Comparison of ENCODE assay signal across 32 mouse cellular contexts in genomic region chr11:97557885-97558284, GRCm38 (mm10). TPM values are rescaled to one million over a fixed set of nuclear protein-coding genes. Genes with fewer than 3 reads are reported as not detected.
DNase-seq lines count a peak whose midpoint lies in the region; ATAC-seq and TF ChIP-seq lines count a peak whose summit lies in the region.
"Had no signal": no experiment of that assay in that cellular context is flagged by ENCODE, and none has a peak within 500 bp of the region (broad histone marks: within the 10 kb centered on the region; RNA-seq: fewer than 3 reads in every experiment).

No protein-coding gene starts in this region.

- H3K27me3 ChIP-seq in hindbrain, postnatal 0 days (ENCODE audit: insufficient read depth, low read length): no peaks in the 10 kb centered on the region
- H3K27me3 ChIP-seq in hindbrain, embryonic 16.5 days (replicated peaks; ENCODE audit: control insufficient read depth, insufficient read depth, low read length): no peaks in the 10 kb centered on the region

- no peak for ATAC-seq in hindbrain, postnatal 0 days
- ATAC-seq in hindbrain, embryonic 16.5 days: no peak
- no peak for ATAC-seq in megakaryocyte progenitor cell, adult 5-6 weeks (replicated peaks; ENCODE audit: poor library complexity)
- ATAC-seq: activated CD4-positive, CD25-positive, alpha-beta regulatory T cell, adult 4 months; CD4-positive, CD25-positive, alpha-beta regulatory T cell, adult 4 months; liver, embryonic 12.5 days; liver, postnatal 0 days had no signal

- WGBS in hindbrain, postnatal 0 days: 57% methylated on average over 4 of the region's 4 CpGs
- WGBS in hindbrain, embryonic 16.5 days: 53% methylated on average over 3 of the region's 4 CpGs

- no peaks in the 10 kb centered on the region for H3K36me3 ChIP-seq in hindbrain, postnatal 0 days (ENCODE audit: insufficient read depth, low read length)
- H3K36me3 ChIP-seq in hindbrain, embryonic 16.5 days (ENCODE audit: control insufficient read depth, insufficient read depth, low read length): no peaks in the 10 kb centered on the region
- H3K36me3 ChIP-seq: embryonic facial prominence, embryonic 13.5 days; forebrain, embryonic 10.5 days; heart, embryonic 13.5 days; hindbrain, embryonic 13.5 days; limb, embryonic 12.5 days; liver, embryonic 12.5 days; neural tube, embryonic 13.5 days had no signal

- H3K9ac ChIP-seq in hindbrain, postnatal 0 days (replicated peaks; ENCODE audit: low read length): 0 out of 2 replicates have a peak overlapping the region, but pooled peaks have one; percentile 13
- H3K9ac ChIP-seq in hindbrain, embryonic 16.5 days (ENCODE audit: low read depth, low read length): no peak overlapping the region
- H3K9ac ChIP-seq: embryonic facial prominence, embryonic 13.5 days; forebrain, postnatal 0 days; heart, embryonic 13.5 days; hindbrain, embryonic 13.5 days; limb, embryonic 12.5 days; liver, embryonic 12.5 days; liver, postnatal 0 days; neural tube, embryonic 13.5 days had no signal

- H3K4me3 ChIP-seq in hindbrain, postnatal 0 days (ENCODE audit: low read length): no peak overlapping the region
- H3K4me3 ChIP-seq in hindbrain, embryonic 16.5 days (ENCODE audit: low read length): no peak overlapping the region
- no peak overlapping the region for H3K4me3 ChIP-seq in layer of hippocampus, adult 2 months
- H3K4me3 ChIP-seq: embryonic facial prominence, embryonic 13.5 days; forebrain, embryonic 10.5 days; heart, embryonic 13.5 days; hindbrain, embryonic 13.5 days; limb, embryonic 12.5 days; liver, embryonic 12.5 days; megakaryocyte, embryonic 14.5 days; neural tube, embryonic 13.5 days had no signal

- no peak overlapping the region for H3K4me2 ChIP-seq in hindbrain, postnatal 0 days (ENCODE audit: low read depth, low read length)
- H3K4me2 ChIP-seq in hindbrain, embryonic 16.5 days (ENCODE audit: low read length): no peak overlapping the region
- H3K4me2 ChIP-seq: embryonic facial prominence, embryonic 13.5 days; heart, embryonic 13.5 days; hindbrain, embryonic 13.5 days; limb, embryonic 12.5 days; liver, embryonic 12.5 days; neural tube, embryonic 13.5 days had no signal

- peak overlapping the region; percentile 8; the same call in 1 of the 2 replicates for H3K27ac ChIP-seq in hindbrain, postnatal 0 days
- no peak overlapping the region for H3K27ac ChIP-seq in hindbrain, embryonic 16.5 days (ENCODE audit: low read depth, low read length)
- peak overlapping the region; percentile 75 for H3K27ac ChIP-seq in layer of hippocampus, adult 2 months
- H3K27ac ChIP-seq: embryonic facial prominence, embryonic 13.5 days; forebrain, embryonic 10.5 days; heart, embryonic 13.5 days; hindbrain, embryonic 13.5 days; limb, embryonic 12.5 days; liver, embryonic 12.5 days; neural tube, embryonic 13.5 days had no signal

- H3K9me3 ChIP-seq in hindbrain, postnatal 0 days (ENCODE audit: low read length): no peaks in the 10 kb centered on the region
- H3K9me3 ChIP-seq in hindbrain, embryonic 16.5 days (ENCODE audit: control insufficient read depth, low read length): no peaks in the 10 kb centered on the region
- H3K9me3 ChIP-seq: embryonic facial prominence, embryonic 13.5 days; forebrain, embryonic 10.5 days; heart, embryonic 13.5 days; hindbrain, embryonic 13.5 days; limb, embryonic 12.5 days; liver, embryonic 12.5 days; megakaryocyte, embryonic 14.5 days; neural tube, embryonic 13.5 days had no signal

- peaks cover 8% of the 10 kb centered on the region for H3K4me1 ChIP-seq in hindbrain, postnatal 0 days (ENCODE audit: insufficient read depth, low read length)
- peaks cover 41% of the 10 kb centered on the region for H3K4me1 ChIP-seq in hindbrain, embryonic 16.5 days (ENCODE audit: control insufficient read depth, insufficient read depth, low read depth, low read length)
- H3K4me1 ChIP-seq: liver, embryonic 12.5 days had no signal

- no peak for TF ChIP-seq CTCF in hindbrain, postnatal 0 days (IDR thresholded peaks at IDR 0.05; ENCODE audit: low read depth)
- no peak for TF ChIP-seq CTCF in layer of hippocampus, adult 2 months (conservative IDR thresholded peaks at IDR 0.05)

- DNase-seq in hindbrain, postnatal 0 days (ENCODE audit: low spot score): no peak
- no peak for DNase-seq in layer of hippocampus, adult 2 months (ENCODE audit: low spot score in 2 of 2)
- no peak for DNase-seq in layer of hippocampus, adult 9-11 months
- DNase-seq in kidney, adult 9 months: peak; percentile 85
- peak; percentile 53 for DNase-seq in kidney, postnatal 14 days
- DNase-seq: adrenal gland, adult 2 months; cerebellum, adult 18-20 months; cerebellum, postnatal 10 days; forebrain, postnatal 0 days; gastrocnemius, postnatal 10 days; heart, postnatal 10 days; liver, postnatal 0 days; lung, postnatal 36 days; thymus, adult 2 months; thymus, postnatal 36 days had no signal

RNA-seq across cellular contexts. Expression of gene Srcin1, which starts 18.1 kb away (rescaled TPM):
- total RNA-seq in hindbrain, postnatal 0 days (2014; rRNA removed): 104 and 141 TPM in 2 replicates
- 14.3 and 14.7 TPM in 2 replicates for polyA plus RNA-seq in hindbrain, postnatal 0 days (2015; fragmentation: Nextera tagmentation; extraction: Ambion mirVana)
- 8.0 and 8.9 TPM in 2 replicates for polyA plus RNA-seq in hindbrain, embryonic 16.5 days (2015; fragmentation: Nextera tagmentation; extraction: Ambion mirVana)
- 100 to 1,000 TPM; 226 to 232 TPM for total RNA-seq in layer of hippocampus, adult 2 months (2021)
- total RNA-seq in megakaryocyte progenitor cell, adult 5-6 weeks (2015): 0.02 TPM in 1 of 2 replicates, not detected in the other
- total RNA-seq in megakaryocyte progenitor cell, adult 5-6 weeks (2017): not detected in 2 replicates
- total RNA-seq: common myeloid progenitor, adult 5-6 weeks had no signal
- polyA plus RNA-seq: activated CD4-positive, CD25-positive, alpha-beta regulatory T cell, adult 4 months; CD4-positive, CD25-positive, alpha-beta regulatory T cell, adult 4 months had no signal

RNA-seq across cellular contexts. Expression of gene 4933428G20Rik, which starts 57.7 kb away (rescaled TPM):
- total RNA-seq in hindbrain, postnatal 0 days (2014; rRNA removed): 0.43 TPM in 1 of 2 replicates, not detected in the other
- polyA plus RNA-seq in hindbrain, postnatal 0 days (2015; fragmentation: Nextera tagmentation; extraction: Ambion mirVana): 0.48 and 1.1 TPM in 2 replicates
- polyA plus RNA-seq in hindbrain, embryonic 16.5 days (2015; fragmentation: Nextera tagmentation; extraction: Ambion mirVana): 0.85 and 0.87 TPM in 2 replicates
- under 1 TPM in 1 of 2 experiments, not detected in 1; 0.25 TPM for total RNA-seq in layer of hippocampus, adult 2 months (2021)
- not detected in 2 replicates for total RNA-seq in megakaryocyte progenitor cell, adult 5-6 weeks (2015)
- total RNA-seq in megakaryocyte progenitor cell, adult 5-6 weeks (2017): not detected in 2 replicates
- total RNA-seq: common myeloid progenitor, adult 5-6 weeks; gastrocnemius, postnatal 10 days; heart, adult 8-10 months; heart, postnatal 10 days; left cerebral cortex, adult 18-20 months; left cerebral cortex, postnatal 25 days had no signal
- polyA plus RNA-seq: activated CD4-positive, CD25-positive, alpha-beta regulatory T cell, adult 4 months; CD4-positive, CD25-positive, alpha-beta regulatory T cell, adult 4 months; large intestine, adult 2 months; thymus, adult 2 months had no signal

Comparison
In these comparisons a context has a peak if more than half of its experiments do, and no peak if none do; other contexts are left out.
1. DNase-seq: peak in kidney, adult 9 months (single experiment) and kidney, postnatal 14 days (single experiment); none in hindbrain, postnatal 0 days (single experiment), layer of hippocampus, adult 2 months (0 of 2) and layer of hippocampus, adult 9-11 months (single experiment).
2. RNA of gene Srcin1, which starts 18.1 kb away (total RNA-seq): 226 to 232 TPM in layer of hippocampus, adult 2 months and 104 to 141 TPM in hindbrain, postnatal 0 days; 0.02 TPM in megakaryocyte progenitor cell, adult 5-6 weeks; every median in the first group is over 100 times any median in the second.